Mouse (Mus musculus): Measurements from ENCODE around the gene Sos2.

GRCm38 (mm10) chr12:69642877-69643276 is 38.8 kb downstream of the Sos2 start:
- TF ChIP-seq CTCF (IDR thresholded peaks at IDR 0.05; ENCODE audit: control insufficient read depth, insufficient read depth, insufficient replicate concordance, low read depth, low read length) = no peak
- no peak for TF ChIP-seq POLR2A (IDR thresholded peaks at IDR 0.05; ENCODE audit: control insufficient read depth, low read depth, low read length)
